Mouse (Mus musculus): Measurements from ENCODE around the gene Hkdc1.

DNA sequence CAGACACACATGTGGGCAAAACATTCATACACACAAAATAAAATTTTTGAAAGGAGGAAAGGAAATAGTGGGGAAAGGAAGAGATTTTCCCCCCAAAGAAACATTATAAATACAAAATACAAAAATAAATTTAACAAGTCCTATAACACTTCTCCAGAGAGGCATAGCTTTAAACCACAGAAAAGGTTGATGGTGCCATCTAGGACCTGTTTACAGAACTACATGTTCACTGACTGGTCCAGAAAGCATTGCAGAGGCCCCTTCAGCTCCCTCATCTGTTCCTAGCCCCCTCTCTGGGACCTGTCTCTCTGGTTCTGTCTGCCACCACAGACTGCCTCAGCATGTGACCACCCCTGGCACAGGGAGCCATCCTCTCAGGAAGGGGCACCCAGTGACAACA, 41.4 kb downstream of the Hkdc1 start:
- TF ChIP-seq CTCF (IDR thresholded peaks at IDR 0.05; ENCODE audit: low read depth, low read length): no peak
- no peak for TF ChIP-seq GATA1 (IDR thresholded peaks at IDR 0.05; ENCODE audit: borderline replicate concordance, low read length)
- no peak for TF ChIP-seq GATA2 (IDR thresholded peaks at IDR 0.05; ENCODE audit: borderline replicate concordance, low read depth, low read length)
- TF ChIP-seq TAL1 (conservative IDR thresholded peaks at IDR 0.05; ENCODE audit: low read depth, low read length): no peak
